Mouse (Mus musculus): ENCODE data around the gene Abi1.
"Not testable (repeated sequence)": the region's sequence is repeated elsewhere in the genome, so short reads cannot be mapped to it uniquely, and the experiment has no call there.

Abi1 gene

GRCm38 (mm10) chr2:23040001-23040646, at the start of gene Abi1:
Gene Abi1, minus strand, starts transcription at chr2:23040241.
- peak; percentile 99 for DNase-seq (ENCODE audit: low read depth, low spot score)

GRCm38 (mm10) chr2:23084540-23084939, 44.5 kb upstream of the Abi1 start:
- DNase-seq (ENCODE audit: low read depth, low spot score), result no peak

GRCm38 (mm10) chr2:23078588-23078987, 38.5 kb upstream of the Abi1 start:
- DNase-seq (ENCODE audit: low read depth, low spot score), result no peak

DNA sequence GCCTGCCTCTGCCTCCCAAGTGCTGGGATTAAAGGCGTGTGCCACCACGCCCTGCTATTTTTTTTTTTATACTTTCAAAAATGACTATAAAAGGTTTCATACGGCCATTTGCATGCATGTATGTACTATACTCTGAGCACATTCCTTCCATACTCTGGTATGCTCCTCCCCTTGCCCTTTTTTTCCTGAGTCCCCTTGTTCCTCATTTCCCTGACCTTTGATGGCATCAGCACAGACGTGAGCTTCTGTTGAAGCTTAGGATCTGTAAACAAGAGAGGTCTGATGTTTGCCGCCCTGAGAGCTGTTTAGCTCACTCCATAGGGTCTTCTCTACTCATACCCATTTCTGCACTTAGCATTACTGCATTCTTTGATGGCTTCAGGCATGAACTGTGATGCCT, 37.7 kb upstream of the Abi1 start:
- DNase-seq (ENCODE audit: low read depth, low spot score), result no peak

GRCm38 (mm10) chr2:23076783-23077182, 36.7 kb upstream of the Abi1 start:
- DNase-seq (ENCODE audit: low read depth, low spot score), result no peak

- no peak for DNase-seq (ENCODE audit: low read depth, low spot score)
Measured at GRCm38 (mm10) chr2:23075846-23076245, 35.8 kb upstream of the Abi1 start.

DNA sequence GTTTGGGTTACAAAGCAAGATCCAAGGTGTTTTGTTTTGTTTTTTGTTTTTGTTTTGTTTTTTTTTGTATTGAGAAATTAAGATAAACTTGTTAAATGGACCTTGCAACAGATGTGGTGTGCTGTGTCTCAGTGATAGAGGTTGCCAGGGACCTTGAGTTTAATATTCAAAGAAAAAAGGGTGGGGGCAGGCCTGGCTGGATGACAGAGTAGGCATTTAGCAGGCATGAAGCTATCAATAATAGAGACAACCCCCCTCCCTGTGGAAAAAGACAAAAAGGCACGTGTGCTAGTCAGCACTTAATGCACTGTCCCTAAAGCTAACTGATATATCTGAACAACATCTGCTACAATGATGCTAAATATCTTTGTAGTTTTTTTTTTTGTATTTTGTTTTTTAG, 31.4 kb upstream of the Abi1 start:
- DNase-seq (ENCODE audit: low read depth, low spot score), result no peak

- no peak for DNase-seq (ENCODE audit: low read depth, low spot score)
Measured at GRCm38 (mm10) chr2:23070491-23070890, 30.4 kb upstream of the Abi1 start.

GRCm38 (mm10) chr2:23068894-23069744, 29.1 kb upstream of the Abi1 start:
- DNase-seq (ENCODE audit: low read depth, low spot score), result peak; percentile 97

- DNase-seq (ENCODE audit: low read depth, low spot score), result no peak
Measured at GRCm38 (mm10) chr2:23068370-23068737, 28.3 kb upstream of the Abi1 start.

DNA sequence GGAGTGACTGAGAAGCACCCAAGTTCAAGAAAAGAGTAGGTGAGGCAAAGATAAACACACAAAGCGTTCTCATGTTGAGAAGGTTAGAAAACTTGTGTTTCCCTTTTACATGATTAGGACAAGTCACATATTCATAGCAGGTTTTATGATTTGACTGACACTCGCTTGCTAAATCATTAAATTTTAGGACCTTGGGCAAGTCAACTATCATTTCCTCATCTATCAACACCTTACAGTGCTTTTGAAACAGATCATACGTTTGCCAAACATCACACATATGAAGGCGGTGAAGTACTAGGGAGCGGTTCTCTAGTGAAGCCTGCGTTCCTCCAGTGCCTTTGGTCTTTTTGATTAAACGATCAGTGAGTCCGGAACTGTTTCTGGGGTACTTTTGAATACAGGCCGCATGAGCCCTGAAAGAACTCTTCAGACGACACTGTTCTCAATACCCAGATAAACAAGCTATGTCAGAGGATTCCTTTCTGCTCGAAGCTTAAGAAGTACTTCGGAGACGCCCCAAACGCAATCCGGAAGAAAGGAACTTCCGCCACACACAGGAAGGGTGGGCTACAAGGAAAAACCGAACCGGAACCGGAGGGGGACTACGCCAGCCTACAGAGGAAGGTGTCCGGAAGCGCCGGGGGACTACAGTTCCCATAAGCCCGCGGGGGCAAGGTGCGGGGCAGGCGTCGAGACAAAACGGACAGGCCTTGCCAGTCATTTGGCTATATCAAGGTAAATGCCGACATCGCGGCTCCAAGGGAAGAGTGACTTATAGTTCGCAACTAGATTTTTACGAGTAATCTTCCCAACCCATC, 27.7 kb upstream of the Abi1 start, which contains the start of gene Acbd5:
Acbd5 (plus strand) TSS at position 616 of the 818 bp plus-strand sequence.
- DNase-seq (ENCODE audit: low read depth, low spot score), result peak; percentile 100

- DNase-seq (ENCODE audit: low read depth, low spot score), result peak; percentile 45
Measured at GRCm38 (mm10) chr2:23052523-23052922, 12.5 kb upstream of the Abi1 start.

- peak; percentile 73 for DNase-seq (ENCODE audit: low read depth, low spot score)
Measured at GRCm38 (mm10) chr2:23051890-23052289, 11.8 kb upstream of the Abi1 start.

DNA sequence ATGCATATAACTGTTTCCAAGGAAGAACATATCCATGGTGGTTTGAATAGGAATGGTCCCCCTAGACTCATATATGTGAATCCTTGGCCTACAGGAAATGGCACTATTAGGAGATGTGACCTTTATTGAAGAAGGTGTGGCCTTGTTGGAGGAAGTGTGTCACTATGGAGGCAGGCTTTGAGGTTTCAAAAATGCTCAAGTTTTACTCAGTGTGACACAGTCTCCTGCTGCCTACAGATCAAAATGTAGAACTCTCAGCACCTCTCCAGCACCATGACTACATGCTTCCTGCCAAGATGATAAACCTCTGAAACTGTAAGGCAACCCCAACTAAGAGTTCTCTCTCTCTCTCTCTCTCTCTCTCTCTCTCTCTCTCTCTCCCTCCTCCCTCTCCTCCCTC, 8.0 kb upstream of the Abi1 start:
- DNase-seq (ENCODE audit: low read depth, low spot score), result no peak

GRCm38 (mm10) chr2:23045703-23046102, 5.7 kb upstream of the Abi1 start:
- no peak for DNase-seq (ENCODE audit: low read depth, low spot score)

GRCm38 (mm10) chr2:23042189-23042588, 2.1 kb upstream of the Abi1 start:
- no peak for DNase-seq (ENCODE audit: low read depth, low spot score)

GRCm38 (mm10) chr2:23041457-23041856, 1.4 kb upstream of the Abi1 start:
- DNase-seq (ENCODE audit: low read depth, low spot score), result no peak

GRCm38 (mm10) chr2:23040690-23041089, 649 bp upstream of the Abi1 start:
- not testable (repeated sequence) for DNase-seq (ENCODE audit: low read depth, low spot score)

DNA sequence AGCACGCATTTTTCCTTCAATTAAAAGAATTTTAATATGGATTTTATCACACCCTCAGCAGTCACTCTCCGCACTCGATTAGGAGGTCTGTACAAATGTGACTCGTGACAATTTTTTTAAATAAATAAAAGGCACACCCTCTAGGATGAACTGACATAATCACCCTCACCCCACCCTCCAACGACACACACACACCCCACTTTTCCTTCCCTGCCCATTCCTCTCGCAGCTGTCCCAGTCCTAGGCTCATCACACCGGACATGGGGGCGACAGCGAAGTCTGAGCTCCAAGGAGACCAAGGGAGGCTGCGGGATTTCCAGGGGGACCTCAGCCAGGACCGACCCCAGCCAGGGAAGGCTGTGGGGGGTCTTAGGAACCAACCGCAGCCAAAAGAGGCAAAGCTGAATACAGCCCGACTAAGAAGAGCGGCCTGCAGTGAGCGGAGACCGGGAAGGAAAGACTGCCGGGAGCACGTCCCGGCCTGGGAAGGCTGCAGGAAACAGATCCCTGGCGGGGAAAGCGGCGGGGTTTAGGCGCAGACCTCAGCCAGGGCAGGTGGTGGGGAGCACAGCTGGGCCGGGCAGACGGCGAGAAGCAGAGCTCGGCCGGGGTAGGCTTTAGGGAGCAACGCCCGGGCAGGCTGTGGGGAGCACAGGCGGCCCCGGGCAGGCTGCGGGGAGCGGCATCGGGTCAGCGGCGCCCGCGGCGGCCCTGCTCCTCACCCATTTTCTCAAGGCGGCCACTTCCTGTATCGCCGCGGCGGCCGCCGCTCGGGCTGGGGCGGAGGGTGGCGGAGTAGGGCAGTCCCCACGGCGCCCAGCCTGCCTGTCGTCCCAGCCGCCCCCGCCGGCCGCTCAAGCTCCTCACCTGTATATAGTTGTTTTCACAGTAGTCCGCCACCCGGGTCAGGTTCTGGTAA, 700 bp downstream of the Abi1 start:
- peak; percentile 47 for DNase-seq (ENCODE audit: low read depth, low spot score)

DNA sequence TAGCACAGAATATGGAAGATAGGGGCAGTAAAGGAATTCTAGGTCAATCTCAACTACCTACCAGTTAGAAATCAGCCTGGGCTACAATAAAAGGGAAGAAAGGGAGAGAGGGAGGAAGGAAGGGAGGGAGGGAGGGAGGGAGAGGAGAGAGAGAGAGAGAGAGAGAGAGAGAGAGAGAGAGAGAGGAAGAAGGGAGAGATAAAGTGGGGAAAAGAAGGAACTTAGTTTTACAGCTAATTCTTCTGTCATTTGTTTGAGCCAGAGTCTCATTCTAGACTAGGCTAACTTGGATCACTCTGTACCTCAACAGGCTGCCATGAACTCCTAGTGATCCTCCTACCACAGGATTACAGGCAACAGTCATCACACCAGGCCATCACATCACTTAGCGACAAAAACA, 4.6 kb downstream of the Abi1 start:
- DNase-seq (ENCODE audit: low read depth, low spot score), result no peak
